Mouse (Mus musculus): ENCODE data around the gene Cdhr5. TPM values are rescaled to one million over a fixed set of nuclear protein-coding genes. Genes with fewer than 3 reads are reported as not detected.
A peak's percentile ranks its signal among the peaks of the same experiment; 100 is the strongest.
"Not testable (repeated sequence)": the region's sequence is repeated elsewhere in the genome, so short reads cannot be mapped to it uniquely, and the experiment has no call there.

Cdhr5 gene
- polyA plus RNA-seq, 1 experiment from 2014 or later: not detected

GRCm38 (mm10) chr7:141265739-141266561, 10.6 kb downstream of the Cdhr5 start, which contains the start of gene Irf7:
Gene Irf7, minus strand, starts transcription at chr7:141266481.
- H3K4me3 ChIP-seq (ENCODE audit: low read depth, low read length): peak within 1 kb of the TSS; percentile 54
- H3K4me1 ChIP-seq (ENCODE audit: control insufficient read depth, insufficient read depth, low read length): peaks cover 11% of the 10 kb centered on the region; the same call in 1 of the 2 replicates
- peak; percentile 70 for ATAC-seq (replicated peaks; ENCODE audit: insufficient number of reproducible peaks, low FRiP score, low TSS enrichment)
- no peaks in the 10 kb centered on the region for H3K9me3 ChIP-seq (replicated peaks; ENCODE audit: control insufficient read depth, low read length)
- H3K27ac ChIP-seq (ENCODE audit: low read depth, low read length): no peak within 1 kb of the TSS
- WGBS (ENCODE audit: insufficient replicate concordance): 10% methylated on average over 25 of the region's 25 CpGs
- peak within 1 kb of the TSS; percentile 65 for H3K9ac ChIP-seq (ENCODE audit: low read depth, low read length)
- no peaks in the 10 kb centered on the region for H3K27me3 ChIP-seq (ENCODE audit: control insufficient read depth, insufficient read depth, low read length)
- peak within 1 kb of the TSS; percentile 94 for H3K4me2 ChIP-seq
- peaks cover 25% of the 10 kb centered on the region for H3K36me3 ChIP-seq (ENCODE audit: control insufficient read depth, insufficient read depth, low read length)

GRCm38 (mm10) chr7:141265411-141265738, 11.2 kb downstream of the Cdhr5 start:
- no peaks in the 10 kb centered on the region for H3K27me3 ChIP-seq (ENCODE audit: control insufficient read depth, insufficient read depth, low read length)
- peak overlapping the region; percentile 54; the same call in 1 of the 2 replicates for H3K4me3 ChIP-seq (ENCODE audit: low read depth, low read length)
- H3K4me2 ChIP-seq: peak overlapping the region; percentile 94
- H3K4me1 ChIP-seq (ENCODE audit: control insufficient read depth, insufficient read depth, low read length): peaks cover 11% of the 10 kb centered on the region; the same call in 1 of the 2 replicates
- H3K27ac ChIP-seq (ENCODE audit: low read depth, low read length): no peak overlapping the region
- 37% methylated on average over 11 of the region's 11 CpGs for WGBS (ENCODE audit: insufficient replicate concordance)
- no peak for ATAC-seq (replicated peaks; ENCODE audit: insufficient number of reproducible peaks, low FRiP score, low TSS enrichment)
- peak overlapping the region; percentile 65; the same call in 1 of the 2 replicates for H3K9ac ChIP-seq (ENCODE audit: low read depth, low read length)
- peaks cover 30% of the 10 kb centered on the region for H3K36me3 ChIP-seq (ENCODE audit: control insufficient read depth, insufficient read depth, low read length)
- no peaks in the 10 kb centered on the region for H3K9me3 ChIP-seq (replicated peaks; ENCODE audit: control insufficient read depth, low read length)

- Histone ChIP-seq H3K4me2 (peak overlapping the region; percentile 94), H3K4me1 (ENCODE audit: control insufficient read depth, insufficient read depth, low read length) (peaks cover 11% of the 10 kb centered on the region; the same call in 1 of the 2 replicates), H3K36me3 (ENCODE audit: control insufficient read depth, insufficient read depth, low read length) (peaks cover 33% of the 10 kb centered on the region), H3K27ac (ENCODE audit: low read depth, low read length) (no peak overlapping the region), H3K9ac (ENCODE audit: low read depth, low read length) (peak overlapping the region; percentile 39; the same call in 1 of the 2 replicates), H3K27me3 (ENCODE audit: control insufficient read depth, insufficient read depth, low read length) (no peaks in the 10 kb centered on the region), H3K4me3 (ENCODE audit: low read depth, low read length) (0 out of 2 replicates have a peak overlapping the region, but pooled peaks have one; percentile 54), H3K9me3 (replicated peaks; ENCODE audit: control insufficient read depth, low read length) (no peaks in the 10 kb centered on the region)
- 0 out of 2 replicates have a peak, but pooled peaks have one; percentile 39 for ATAC-seq (replicated peaks; ENCODE audit: insufficient number of reproducible peaks, low FRiP score, low TSS enrichment)
- 31% methylated on average over 12 of the region's 12 CpGs for WGBS (ENCODE audit: insufficient replicate concordance)
These were observed 11.7 kb downstream of the Cdhr5 start for GRCm38 (mm10) chr7:141264761-141265410.

GRCm38 (mm10) chr7:141264041-141264700, 12.4 kb downstream of the Cdhr5 start:
- Histone ChIP-seq H3K4me3 (ENCODE audit: low read depth, low read length) (no peak overlapping the region), H3K4me1 (ENCODE audit: control insufficient read depth, insufficient read depth, low read length) (peaks cover 11% of the 10 kb centered on the region; the same call in 1 of the 2 replicates), H3K4me2 (no peak overlapping the region), H3K9ac (ENCODE audit: low read depth, low read length) (no peak overlapping the region), H3K27me3 (ENCODE audit: control insufficient read depth, insufficient read depth, low read length) (no peaks in the 10 kb centered on the region), H3K9me3 (replicated peaks; ENCODE audit: control insufficient read depth, low read length) (no peaks in the 10 kb centered on the region), H3K27ac (ENCODE audit: low read depth, low read length) (no peak overlapping the region), H3K36me3 (ENCODE audit: control insufficient read depth, insufficient read depth, low read length) (peaks cover 39% of the 10 kb centered on the region)
- 72% methylated on average over 11 of the region's 11 CpGs for WGBS (ENCODE audit: insufficient replicate concordance)
- ATAC-seq (replicated peaks; ENCODE audit: insufficient number of reproducible peaks, low FRiP score, low TSS enrichment): no peak

- H3K27me3 ChIP-seq (ENCODE audit: control insufficient read depth, insufficient read depth, low read length): no peaks in the 10 kb centered on the region
- 86% methylated on average over 13 of the region's 13 CpGs for WGBS (ENCODE audit: insufficient replicate concordance)
- H3K36me3 ChIP-seq (ENCODE audit: control insufficient read depth, insufficient read depth, low read length): peaks cover 44% of the 10 kb centered on the region
- H3K4me3 ChIP-seq (ENCODE audit: low read depth, low read length): no peak overlapping the region
- H3K9me3 ChIP-seq (replicated peaks; ENCODE audit: control insufficient read depth, low read length): no peaks in the 10 kb centered on the region
- H3K4me2 ChIP-seq: no peak overlapping the region
- H3K4me1 ChIP-seq (ENCODE audit: control insufficient read depth, insufficient read depth, low read length): peaks cover 11% of the 10 kb centered on the region; the same call in 1 of the 2 replicates
- H3K27ac ChIP-seq (ENCODE audit: low read depth, low read length): no peak overlapping the region
- ATAC-seq (replicated peaks; ENCODE audit: insufficient number of reproducible peaks, low FRiP score, low TSS enrichment): no peak
- no peak overlapping the region for H3K9ac ChIP-seq (ENCODE audit: low read depth, low read length)
These were observed 12.9 kb downstream of the Cdhr5 start for GRCm38 (mm10) chr7:141263640-141264039.

GRCm38 (mm10) chr7:141261480-141261879, 15.1 kb downstream of the Cdhr5 start:
- H3K27me3 ChIP-seq (ENCODE audit: control insufficient read depth, insufficient read depth, low read length): no peaks in the 10 kb centered on the region
- no peak overlapping the region for H3K27ac ChIP-seq (ENCODE audit: low read depth, low read length)
- H3K4me1 ChIP-seq (ENCODE audit: control insufficient read depth, insufficient read depth, low read length): peaks cover 9% of the 10 kb centered on the region; the same call in 1 of the 2 replicates
- no peak overlapping the region for H3K4me3 ChIP-seq (ENCODE audit: low read depth, low read length)
- no peak overlapping the region for H3K9ac ChIP-seq (ENCODE audit: low read depth, low read length)
- H3K36me3 ChIP-seq (ENCODE audit: control insufficient read depth, insufficient read depth, low read length): peaks cover 63% of the 10 kb centered on the region
- no peaks in the 10 kb centered on the region for H3K9me3 ChIP-seq (replicated peaks; ENCODE audit: control insufficient read depth, low read length)
- WGBS (ENCODE audit: insufficient replicate concordance): 83% methylated on average over 3 of the region's 3 CpGs
- no peak overlapping the region for H3K4me2 ChIP-seq
- ATAC-seq (replicated peaks; ENCODE audit: insufficient number of reproducible peaks, low FRiP score, low TSS enrichment): no peak

- H3K27ac ChIP-seq (ENCODE audit: low read depth, low read length): no peak overlapping the region
- WGBS (ENCODE audit: insufficient replicate concordance): 93% methylated on average over 10 of the region's 10 CpGs
- ATAC-seq (replicated peaks; ENCODE audit: insufficient number of reproducible peaks, low FRiP score, low TSS enrichment): no peak
- no peaks in the 10 kb centered on the region for H3K4me1 ChIP-seq (ENCODE audit: control insufficient read depth, insufficient read depth, low read length)
- no peaks in the 10 kb centered on the region for H3K27me3 ChIP-seq (ENCODE audit: control insufficient read depth, insufficient read depth, low read length)
- peaks cover 59% of the 10 kb centered on the region for H3K36me3 ChIP-seq (ENCODE audit: control insufficient read depth, insufficient read depth, low read length)
- H3K4me3 ChIP-seq (ENCODE audit: low read depth, low read length): no peak overlapping the region
- no peak overlapping the region for H3K4me2 ChIP-seq
- no peak overlapping the region for H3K9ac ChIP-seq (ENCODE audit: low read depth, low read length)
- no peaks in the 10 kb centered on the region for H3K9me3 ChIP-seq (replicated peaks; ENCODE audit: control insufficient read depth, low read length)
These were observed 20.4 kb downstream of the Cdhr5 start for GRCm38 (mm10) chr7:141256159-141256558.

GRCm38 (mm10) chr7:141250486-141250885, 26.1 kb downstream of the Cdhr5 start:
- ATAC-seq (replicated peaks; ENCODE audit: insufficient number of reproducible peaks, low FRiP score, low TSS enrichment); H3K9me3 ChIP-seq (replicated peaks; ENCODE audit: control insufficient read depth, low read length): not testable (repeated sequence)
- peaks cover 37% of the 10 kb centered on the region for H3K36me3 ChIP-seq (ENCODE audit: control insufficient read depth, insufficient read depth, low read length)

More at GRCm38 (mm10) chr7:141250486-141250885, 26.1 kb downstream of the Cdhr5 start:
- H3K4me3 ChIP-seq (ENCODE audit: low read depth, low read length); H3K9ac ChIP-seq (ENCODE audit: low read depth, low read length); H3K4me1 ChIP-seq (ENCODE audit: control insufficient read depth, insufficient read depth, low read length); H3K27ac ChIP-seq (ENCODE audit: low read depth, low read length); H3K4me2 ChIP-seq; H3K27me3 ChIP-seq (ENCODE audit: control insufficient read depth, insufficient read depth, low read length): not testable (repeated sequence)
- 95% methylated on average over 4 of the region's 4 CpGs for WGBS (ENCODE audit: insufficient replicate concordance)
